Mouse (Mus musculus) left cerebral cortex, postnatal 25 days (tissue): ENCODE data around the gene Abca7. TPM values are rescaled to one million over a fixed set of nuclear protein-coding genes. Genes with fewer than 3 reads are reported as not detected.
"Not testable (repeated sequence)": the region's sequence is repeated elsewhere in the genome, so short reads cannot be mapped to it uniquely, and the experiment has no call there.

Experiments
- DNase-seq, 2 experiments: peaks; one replicate each; pipeline ENCODE4 v3.0.0; 2022; ENCODE audit warnings: low spot score in 2 of 2, mixed read lengths in 1 of 2
- intact Hi-C: fragments of 180-260 bp; cut with DNase I; formaldehyde crosslinking; loops from one replicate; pipeline ENCODE4 v1.15.1; 2025
- total RNA-seq, 2 experiments: library from RNA; stranded (reverse); gene quantifications; 2 replicates each; pipeline ENCODE4 v1.2.3; 2021

Gene Abca7
- total RNA-seq, 2 experiments from 2014 or later: 10.9 to 12.3 TPM

- intact Hi-C loops: loop anchor here (1.0 to 5.0 kb wide), 2 partner anchors 61 to 67 kb away; partner anchors contain the start of genes Cnn2 and Stk11
- peak; percentile 43 to 59 for DNase-seq
These were observed 57.8 kb downstream of the Abca7 start for GRCm38 (mm10) chr10:80053831-80054815.

DNA sequence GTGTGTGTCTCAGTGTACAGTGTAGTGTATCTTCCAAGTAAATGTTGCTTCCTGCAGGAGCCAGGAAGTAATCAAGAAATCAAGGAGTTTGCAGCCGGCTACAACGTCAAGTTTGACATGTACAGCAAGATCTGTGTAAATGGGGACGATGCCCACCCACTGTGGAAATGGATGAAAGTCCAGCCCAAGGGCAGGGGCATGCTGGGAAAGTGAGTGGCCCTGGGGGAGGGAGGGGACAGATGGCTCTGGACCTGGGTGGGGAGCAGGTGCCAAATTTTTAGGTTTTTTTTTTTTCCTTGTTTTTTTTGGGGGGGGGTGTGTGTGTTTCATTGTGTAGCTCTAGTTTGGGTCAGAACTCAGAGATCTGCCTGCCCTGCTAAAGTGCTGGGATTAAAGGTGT lies 58.6 kb downstream of the Abca7 start:
- DNase-seq: not testable (repeated sequence)
- intact Hi-C loops: loop anchor here (5.0 kb wide), 1 partner anchor 68 kb away; the partner anchor contains the start of gene Cnn2

DNA sequence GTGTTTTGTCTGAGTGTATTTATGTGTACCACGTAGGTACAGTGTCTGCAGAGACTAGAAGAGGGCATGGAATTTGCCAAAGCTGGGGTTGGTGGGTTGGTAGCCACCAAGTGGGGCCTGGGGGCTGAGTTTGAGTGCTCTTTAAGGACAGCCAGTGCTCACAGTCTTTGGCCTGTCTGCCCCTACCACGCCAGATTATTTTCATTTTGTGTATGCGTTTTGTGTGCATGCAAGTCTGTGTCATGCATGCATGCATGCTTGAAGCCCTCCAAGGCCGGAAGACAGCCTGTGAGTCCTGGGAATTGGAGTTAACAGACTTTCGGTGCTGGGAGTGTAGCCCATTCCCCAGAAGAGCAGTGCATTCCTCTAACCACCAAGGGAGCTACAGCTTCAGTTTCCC lies 59.1 kb downstream of the Abca7 start:
- intact Hi-C loops: no loop called here
- no peak for DNase-seq

DNA sequence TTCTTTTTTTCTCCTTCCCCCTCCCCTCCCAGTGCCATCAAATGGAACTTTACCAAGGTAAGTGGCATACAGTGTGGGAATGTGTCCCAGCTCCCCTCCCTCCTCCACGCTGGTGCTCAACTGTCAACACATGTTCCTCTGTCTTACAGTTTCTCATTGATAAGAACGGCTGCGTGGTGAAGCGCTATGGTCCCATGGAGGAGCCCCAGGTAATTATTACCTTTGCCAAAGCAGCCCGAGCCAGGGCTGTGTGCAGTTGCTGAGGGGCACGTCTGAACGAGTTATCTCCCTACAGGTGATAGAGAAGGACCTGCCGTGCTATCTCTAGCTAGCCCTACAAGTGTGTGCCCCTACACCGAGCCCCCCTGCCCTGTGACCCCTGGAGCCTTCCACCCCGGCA lies 59.6 kb downstream of the Abca7 start:
- intact Hi-C loops: no loop called here
- no peak for DNase-seq

DNA sequence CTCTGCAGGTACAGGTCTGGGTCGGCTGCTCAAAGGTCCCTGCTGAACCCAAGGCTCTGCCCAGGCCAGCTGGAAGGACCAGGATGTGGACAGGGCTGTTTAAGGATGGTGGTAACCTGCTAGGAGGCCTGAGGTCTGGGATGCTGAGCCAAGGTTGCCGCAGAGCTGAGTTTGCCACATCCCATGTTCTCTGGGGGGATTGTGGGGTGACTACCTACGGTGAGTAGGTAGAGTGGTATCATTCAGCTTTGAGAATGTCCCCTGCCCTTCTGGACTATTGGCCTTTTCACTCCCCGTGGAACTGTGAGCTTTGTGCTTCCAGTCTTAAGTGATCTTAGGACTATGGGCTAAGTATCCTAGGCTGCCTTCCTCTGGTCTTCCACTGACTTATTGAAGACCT lies 60.2 kb downstream of the Abca7 start:
- intact Hi-C loops: no loop called here

GRCm38 (mm10) chr10:80056976-80057682 lies 60.8 kb downstream of the Abca7 start:
- no peak for DNase-seq
- intact Hi-C loops: no loop called here

More for the DNA sequence above, 60.2 kb downstream of the Abca7 start:
- DNase-seq: no peak

- peak in 1 of 2 experiments; percentile 39 for DNase-seq
These were observed 61.5 kb downstream of the Abca7 start for GRCm38 (mm10) chr10:80057683-80058326.

GRCm38 (mm10) chr10:80063104-80063503 lies 66.8 kb downstream of the Abca7 start:
- intact Hi-C loops: no loop called here
- no peak for DNase-seq

More at GRCm38 (mm10) chr10:80057683-80058326, 61.5 kb downstream of the Abca7 start:
- intact Hi-C loops: no loop called here

DNA sequence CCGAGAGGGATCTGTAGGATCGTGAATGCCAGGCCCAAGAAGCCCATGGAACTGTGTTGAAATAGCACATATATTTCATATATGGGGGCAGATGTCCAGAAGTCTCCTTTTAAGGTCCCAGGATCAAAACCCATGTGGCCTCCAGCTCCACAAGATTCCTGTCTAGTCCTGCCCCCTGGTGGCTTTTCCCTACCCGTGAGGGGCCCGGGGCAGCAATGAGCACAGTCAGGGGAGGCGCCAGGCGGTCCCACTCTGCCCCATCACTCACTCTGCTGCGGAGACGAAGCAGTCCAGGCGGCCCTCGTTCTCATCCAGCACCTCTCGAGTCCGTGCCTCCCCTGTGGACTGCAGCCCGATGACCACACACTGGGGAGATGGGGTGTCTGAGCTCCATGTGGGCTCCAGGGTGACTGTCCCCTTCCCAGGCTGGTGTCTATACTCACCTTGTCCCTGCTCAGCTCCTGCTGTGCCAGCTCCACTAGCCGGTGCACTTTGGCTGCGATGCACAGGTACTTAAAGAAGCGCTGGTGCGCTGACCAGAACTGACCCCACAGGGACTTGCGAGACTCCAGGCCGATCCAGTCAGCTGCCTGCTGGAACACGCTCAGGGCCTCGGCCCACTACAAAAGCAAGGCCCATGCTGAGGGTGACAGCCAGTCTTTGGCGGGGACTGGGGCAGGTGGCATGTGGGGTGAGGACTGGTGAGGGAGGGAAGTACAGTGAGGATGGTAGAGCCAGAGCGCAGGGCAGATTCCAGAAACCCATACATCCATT lies 67.8 kb downstream of the Abca7 start:
- DNase-seq: no peak
- intact Hi-C loops: no loop called here

Other genes with a start within 250 kb of the Abca7 start
- 10 to 100 TPM; 42.1 to 45.7 TPM for gene Polrmt, start 249.9 kb upstream of the Abca7 start, total RNA-seq
- 1 to 10 TPM; 2.8 to 4.0 TPM for gene Fgf22, start 241.4 kb upstream of the Abca7 start, total RNA-seq
- 10 to 100 TPM; 90.9 to 96.0 TPM for gene Rnf126, start 229.5 kb upstream of the Abca7 start, total RNA-seq
- 1 to 10 TPM; 2.2 to 2.4 TPM for gene Fstl3, start 219.2 kb upstream of the Abca7 start, total RNA-seq
- gene Prss57, start 205.5 kb upstream of the Abca7 start, total RNA-seq: 1 to 10 TPM in 1 of 2 experiments, under 1 TPM in 1; 0.62 to 1.1 TPM
- 100 to 1,000 TPM; 318 to 348 TPM for gene Palm, start 202.9 kb upstream of the Abca7 start, total RNA-seq
- 1 to 10 TPM in 1 of 2 experiments, under 1 TPM in 1; 0.62 to 1.7 TPM for gene Misp, start 175.5 kb upstream of the Abca7 start, total RNA-seq
- 10 to 100 TPM; 48.5 to 52.3 TPM for gene Ptbp1, start 142.1 kb upstream of the Abca7 start, total RNA-seq
- 1 to 10 TPM; 1.4 to 2.4 TPM for gene Prtn3, start 122.0 kb upstream of the Abca7 start, total RNA-seq
- 10 to 100 TPM; 51.1 to 53.3 TPM for gene Plppr3, start 121.9 kb upstream of the Abca7 start, total RNA-seq
- gene Elane, start 110.2 kb upstream of the Abca7 start, total RNA-seq: not detected
- not detected for gene Cfd, start 105.6 kb upstream of the Abca7 start, total RNA-seq
- 10 to 100 TPM; 57.5 to 59.8 TPM for gene Med16, start 87.6 kb upstream of the Abca7 start, total RNA-seq
- not detected for gene Gm26602, start 85.6 kb upstream of the Abca7 start, total RNA-seq
- 1 to 10 TPM; 7.1 to 7.8 TPM for gene Kiss1r, start 79.5 kb upstream of the Abca7 start, total RNA-seq
- gene R3hdm4, start 75.3 kb upstream of the Abca7 start, total RNA-seq: 100 to 1,000 TPM; 366 to 394 TPM
- gene Arid3a, start 69.5 kb upstream of the Abca7 start, total RNA-seq: 1 to 10 TPM; 5.4 to 8.6 TPM
- 10 to 100 TPM; 41.1 to 49.9 TPM for gene Wdr18, start 36.3 kb upstream of the Abca7 start, total RNA-seq
- gene Grin3b, start 25.8 kb upstream of the Abca7 start, total RNA-seq: under 1 TPM; 0.14 to 0.23 TPM
- 100 to 1,000 TPM; 123 to 124 TPM for gene Tmem259, start 12.2 kb upstream of the Abca7 start, total RNA-seq
- gene Cnn2, start 7.9 kb upstream of the Abca7 start, total RNA-seq: 1 to 10 TPM; 6.0 to 8.2 TPM
- gene Arhgap45, start 20.2 kb downstream of the Abca7 start, total RNA-seq: 1 to 10 TPM; 3.6 to 4.0 TPM
- gene Polr2e, start 43.3 kb downstream of the Abca7 start, total RNA-seq: 10 to 100 TPM; 71.3 to 74.8 TPM
- gene Gpx4, start 50.7 kb downstream of the Abca7 start, total RNA-seq: 100 to 1,000 TPM; 504 to 528 TPM
- gene Sbno2, start 109.1 kb downstream of the Abca7 start, total RNA-seq: 10 to 100 TPM; 17.8 to 17.9 TPM
- 10 to 100 TPM; 92.1 to 95.0 TPM for gene Stk11, start 119.3 kb downstream of the Abca7 start, total RNA-seq
- gene Atp5d, start 142.1 kb downstream of the Abca7 start, total RNA-seq: 100 to 1,000 TPM; 372 to 381 TPM
- 100 to 1,000 TPM; 487 TPM for gene Cbarp, start 144.3 kb downstream of the Abca7 start, total RNA-seq
- 10 to 100 TPM; 74.3 to 98.7 TPM for gene Midn, start 151.8 kb downstream of the Abca7 start, total RNA-seq
- 10 to 100 TPM; 77.3 to 90.1 TPM for gene Cirbp, start 169.5 kb downstream of the Abca7 start, total RNA-seq
- gene 1600002K03Rik, start 176.4 kb downstream of the Abca7 start, total RNA-seq: 1 to 10 TPM; 6.7 to 7.6 TPM
- gene Efna2, start 183.0 kb downstream of the Abca7 start, total RNA-seq: 1 to 10 TPM; 9.2 to 9.9 TPM
- 10 to 100 TPM; 40.9 to 41.2 TPM for gene Mum1, start 229.9 kb downstream of the Abca7 start, total RNA-seq